Mouse (Mus musculus) ovary, postnatal 36 days (tissue): ENCODE results near the gene Lyzl6.
A peak's percentile ranks its signal among the peaks of the same experiment; 100 is the strongest.

Experiments used
- DNase-seq: peaks from one replicate; pipeline ENCODE4 v3.0.0; 2022; ENCODE audit warnings: low spot score, mixed read lengths

Gene Lyzl6

DNA sequence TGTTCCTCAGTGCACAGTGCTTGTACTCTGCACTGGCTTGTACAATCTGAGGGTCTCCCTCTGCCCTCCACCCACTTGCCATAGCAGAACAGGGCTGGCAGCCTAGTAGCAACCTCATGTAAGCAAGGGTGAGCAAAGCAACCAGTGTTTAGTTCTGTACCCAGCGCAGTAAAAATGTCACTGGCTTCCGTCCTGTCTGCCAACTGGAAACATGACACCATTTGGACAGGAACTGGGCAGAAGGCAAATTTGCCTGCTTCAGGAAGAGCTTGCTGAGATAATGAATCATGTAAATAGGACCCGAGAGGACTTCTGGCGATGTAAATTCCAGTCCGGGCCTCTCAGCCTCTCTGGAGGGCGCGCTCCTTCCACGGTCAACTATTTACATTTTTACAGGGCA is 7.0 kb upstream of the Lyzl6 start:
- no peak for DNase-seq

DNA sequence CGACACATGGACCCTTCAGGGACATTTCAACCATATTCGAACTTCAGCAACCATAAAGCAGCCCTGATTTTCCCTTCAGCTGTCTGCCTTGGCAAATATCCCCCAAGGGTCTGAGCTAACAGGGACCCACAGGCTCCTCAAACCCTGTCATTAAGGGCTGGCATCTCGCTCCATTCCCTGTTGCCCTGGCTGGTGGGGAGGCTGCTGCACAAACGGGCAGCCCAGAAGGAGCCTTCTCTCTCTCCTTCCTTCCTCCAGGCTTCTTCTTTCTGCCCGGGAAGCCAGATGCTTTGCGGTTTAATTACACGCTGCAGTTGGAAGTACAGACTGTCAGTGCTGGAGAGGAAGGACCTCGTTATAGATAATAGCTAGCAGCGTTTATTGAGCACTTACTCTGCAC is 4.5 kb upstream of the Lyzl6 start:
- no peak for DNase-seq

GRCm38 (mm10) chr11:103639407-103639946 is 787 bp upstream of the Lyzl6 start:
- peak; percentile 27 for DNase-seq

DNA sequence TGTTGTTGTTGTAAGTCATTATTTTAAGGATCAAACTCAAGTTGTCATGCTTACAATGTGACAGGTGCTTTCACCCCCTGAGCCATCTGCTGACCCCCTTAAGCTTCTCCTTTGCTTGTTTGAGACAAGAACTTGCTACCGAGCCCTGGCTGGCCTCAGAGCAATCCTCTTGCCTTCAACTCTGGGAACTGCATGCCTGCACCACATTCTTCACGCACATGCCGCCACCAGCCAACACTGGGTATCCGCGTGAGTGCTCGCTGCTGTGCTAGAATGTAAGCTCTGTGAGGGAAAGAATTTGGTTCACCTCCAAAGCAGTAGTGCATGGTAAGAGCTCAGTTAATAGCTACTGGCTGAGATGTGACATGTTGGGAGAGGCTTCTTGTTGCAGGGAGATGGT is 2.4 kb downstream of the Lyzl6 start:
- no peak for DNase-seq

DNA sequence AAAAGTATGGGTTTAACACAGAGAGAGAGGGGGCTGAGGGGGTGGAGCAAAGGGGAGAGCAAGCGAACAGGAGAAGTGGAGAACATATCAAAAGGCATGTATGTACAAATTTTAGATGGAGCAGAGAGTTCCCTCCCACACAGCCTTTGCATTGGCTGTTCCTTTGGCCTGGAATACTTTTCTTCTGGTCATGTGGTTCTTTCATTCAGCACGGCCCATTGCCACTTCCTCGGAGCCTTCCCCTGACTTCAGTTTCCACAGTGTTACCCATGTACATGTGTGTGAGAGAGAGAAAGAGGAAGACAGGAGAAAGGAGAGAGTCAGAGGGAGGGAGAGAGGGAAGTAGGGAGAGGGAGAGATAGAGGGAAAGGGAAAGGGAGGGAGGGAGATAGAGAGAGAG is 3.2 kb downstream of the Lyzl6 start:
- no peak for DNase-seq

DNA sequence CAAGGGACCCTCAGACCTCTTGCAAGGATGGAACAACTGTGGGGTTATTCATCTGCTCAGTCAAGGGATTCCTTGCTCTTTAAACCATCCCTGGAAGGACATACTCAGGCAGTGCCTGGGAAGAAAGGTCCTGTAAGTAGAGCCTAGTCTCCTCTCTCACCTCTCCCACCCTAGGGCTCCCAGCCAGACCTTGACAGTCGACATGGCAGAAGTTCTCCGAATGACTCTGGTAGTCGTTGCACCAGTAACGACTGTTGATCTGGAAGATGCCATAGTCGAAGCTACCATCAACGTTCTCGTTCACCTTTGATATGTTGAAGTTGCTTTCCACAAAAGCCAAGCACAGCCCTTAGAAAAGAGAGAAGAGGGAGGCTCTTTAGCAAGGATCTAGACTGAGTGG is 3.9 kb downstream of the Lyzl6 start:
- DNase-seq: no peak

GRCm38 (mm10) chr11:103627453-103627852 is 11.2 kb downstream of the Lyzl6 start:
- DNase-seq: no peak

GRCm38 (mm10) chr11:103621040-103621439 is 17.6 kb downstream of the Lyzl6 start, which contains the start of gene Gm884:
Gm884 (minus strand) TSS chr11:103621140.
- no peak for DNase-seq

DNA sequence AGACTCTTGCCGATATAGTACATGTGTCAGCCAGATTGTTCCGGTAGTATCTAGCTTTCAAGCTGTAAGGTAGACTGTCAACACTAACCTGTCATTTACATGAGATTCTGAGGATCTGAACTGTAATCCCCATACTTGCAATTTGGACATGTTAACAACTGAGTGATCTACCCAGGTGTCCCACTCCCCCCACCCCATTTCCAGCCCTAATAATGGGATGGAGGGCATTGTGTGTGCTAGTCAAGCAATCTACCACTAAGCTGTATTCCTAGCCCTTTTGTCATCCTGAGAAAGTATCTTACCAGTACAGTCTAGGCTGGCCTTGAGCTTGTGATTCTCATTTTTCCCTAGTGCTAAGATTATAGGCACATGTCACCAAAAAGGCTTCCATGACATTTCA is 27.9 kb downstream of the Lyzl6 start:
- no peak for DNase-seq

DNA sequence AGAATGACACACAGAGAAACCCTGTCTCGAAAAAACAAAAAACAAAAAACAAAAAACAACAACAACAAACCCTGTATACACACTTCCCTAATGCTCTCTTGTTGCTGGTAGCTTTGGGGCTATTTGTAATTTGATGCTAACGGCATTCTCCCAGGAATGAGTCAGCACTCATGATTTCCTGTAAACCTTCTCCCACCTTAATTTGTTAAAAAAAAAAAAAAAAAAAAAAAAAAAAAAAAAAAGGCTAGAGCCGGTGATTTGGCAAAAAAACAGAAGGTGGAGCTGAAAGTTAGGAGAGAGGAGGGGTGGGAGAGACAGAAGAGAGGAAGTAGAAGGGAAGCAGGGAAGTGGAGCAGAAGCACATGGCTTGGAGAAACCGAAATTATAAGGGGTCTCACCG is 32.1 kb downstream of the Lyzl6 start:
- no peak for DNase-seq
